Mouse (Mus musculus): ENCODE data around the gene Slc39a2.

Gene Slc39a2

DNA sequence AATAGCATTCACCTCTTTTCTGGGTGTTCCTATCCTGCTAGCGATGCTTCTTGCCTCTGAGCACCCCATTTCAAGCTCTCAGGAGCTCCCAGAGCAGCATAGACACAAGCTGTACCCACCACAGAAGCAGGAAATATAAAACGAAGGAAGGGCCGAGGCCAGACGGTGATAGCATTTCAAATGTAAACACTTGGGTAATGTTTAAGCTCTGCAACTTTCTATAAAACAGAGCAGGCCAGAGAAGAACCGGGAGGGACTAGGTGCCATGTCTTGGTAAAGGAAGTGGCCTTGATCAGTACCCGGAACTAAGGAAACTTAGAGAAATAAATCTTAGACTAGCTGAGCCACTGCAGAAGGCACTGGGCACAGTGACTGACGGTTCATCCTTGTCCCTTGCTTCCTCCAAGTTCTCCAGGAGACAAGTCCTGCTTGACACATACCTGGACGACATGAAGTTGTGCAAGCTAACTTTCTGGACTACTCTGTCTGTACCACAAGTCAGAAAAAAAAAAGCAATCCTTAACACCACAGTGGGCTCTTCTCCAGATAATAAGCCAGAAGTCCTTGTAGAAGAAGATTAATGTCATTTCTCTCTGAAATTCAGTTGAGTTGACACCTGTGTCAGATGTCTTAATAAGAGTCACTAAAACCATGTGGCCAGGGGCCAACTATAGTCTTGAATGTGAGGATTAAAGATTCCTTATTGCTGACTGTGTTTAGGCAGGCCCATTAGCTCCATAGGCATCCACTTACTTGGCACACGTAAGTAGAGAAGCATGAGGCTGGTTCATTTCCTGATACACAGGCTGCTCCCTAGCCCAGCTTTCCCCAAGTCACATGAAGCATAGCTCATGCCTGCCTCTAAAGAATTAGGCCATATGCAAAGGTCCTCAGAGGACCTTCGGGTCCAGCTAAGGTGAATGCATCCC is 39.7 kb downstream of the Slc39a2 start:
- DNase-seq (ENCODE audit: low spot score) = no peak

DNA sequence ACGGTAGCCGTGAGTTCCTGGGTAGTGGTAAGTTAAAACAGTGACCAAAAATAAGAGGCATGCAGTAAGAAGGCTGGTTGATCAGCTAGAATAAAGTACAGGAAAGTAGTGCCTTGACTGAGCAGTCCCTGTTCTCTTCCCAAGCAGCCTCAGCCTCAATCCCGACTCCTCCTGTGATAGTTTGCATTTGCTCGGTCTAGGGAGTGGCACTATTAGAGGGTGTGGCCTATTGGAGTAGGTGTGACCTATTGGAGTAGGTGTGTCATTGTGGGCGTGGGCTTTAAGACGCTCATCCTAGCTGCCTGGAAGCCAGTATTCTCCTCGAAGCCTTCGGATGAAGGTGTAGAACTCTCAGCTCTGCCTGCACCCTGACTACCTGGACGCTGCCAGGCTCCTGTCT is 46.3 kb downstream of the Slc39a2 start:
- no peak for DNase-seq (ENCODE audit: low spot score)

- no peak for DNase-seq (ENCODE audit: low spot score)
Measured at GRCm38 (mm10) chr14:51940944-51941560, 48.4 kb downstream of the Slc39a2 start.

GRCm38 (mm10) chr14:51941577-51941976 is 48.9 kb downstream of the Slc39a2 start:
- DNase-seq (ENCODE audit: low spot score) = no peak

- DNase-seq (ENCODE audit: low spot score) = no peak
Measured at GRCm38 (mm10) chr14:51942236-51942635, 49.5 kb downstream of the Slc39a2 start.

- DNase-seq (ENCODE audit: low spot score) = no peak
Measured at GRCm38 (mm10) chr14:51943336-51943735, 50.6 kb downstream of the Slc39a2 start.

All from left cerebral cortex, adult 11 months (tissue).